Mouse (Mus musculus) heart, postnatal 4 days (tissue): ENCODE measurements at regions not wholly inside any gene's neighbourhood (a gene's known extent, or its start where the extent isn't known, plus 50 kb on each side); places are given as distances from the start of the nearest gene placed in this dataset.

Experiments used
- DNase-seq: peaks from one replicate; pipeline ENCODE4 v3.0.0; 2021

GRCm38 (mm10) chr2:128217784-128218467 lies 92.1 kb downstream of the Bcl2l11 start:
- peak; percentile 44 for DNase-seq

DNA sequence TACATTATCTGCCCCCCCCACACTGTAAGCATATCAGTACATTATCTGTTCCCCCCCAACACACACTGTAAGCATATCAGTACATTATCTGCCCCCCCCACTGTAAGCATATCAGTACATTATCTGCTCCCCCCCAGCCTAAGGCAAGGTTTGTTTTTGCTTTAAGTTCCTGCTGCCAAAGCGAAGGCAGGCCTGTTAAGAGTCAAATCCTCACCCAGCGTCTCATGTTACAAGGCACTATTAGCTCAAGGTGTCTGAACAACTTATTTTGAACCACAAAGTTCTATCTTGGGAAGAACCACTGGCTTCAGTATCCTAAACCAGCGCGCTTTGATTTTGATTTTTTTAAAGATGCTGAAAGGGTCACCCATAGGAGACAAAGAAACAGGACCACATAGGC lies 93.1 kb downstream of the Bcl2l11 start:
- DNase-seq = no peak

DNA sequence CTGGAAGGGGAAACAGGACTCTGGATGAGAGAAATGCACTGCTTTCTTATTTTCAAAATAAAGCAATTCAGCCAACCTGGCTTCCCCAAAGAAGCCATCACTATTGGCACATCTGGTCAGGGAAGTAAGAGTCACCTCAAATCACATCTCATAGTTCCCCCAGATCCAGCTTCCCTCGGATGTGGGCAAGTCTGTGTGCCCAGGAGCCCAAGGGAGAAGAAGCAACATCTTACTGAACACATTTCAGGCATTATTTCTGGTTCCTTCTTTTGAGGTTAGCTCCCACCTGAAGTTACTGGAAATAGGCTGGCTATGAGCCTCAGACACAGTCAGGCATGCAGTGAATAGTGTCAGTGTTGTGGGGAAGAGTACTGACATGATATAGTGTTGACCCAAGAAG lies 95.2 kb downstream of the Bcl2l11 start:
- DNase-seq = no peak

- DNase-seq = no peak
Observed at GRCm38 (mm10) chr2:128221657-128222056, 95.8 kb downstream of the Bcl2l11 start.

DNA sequence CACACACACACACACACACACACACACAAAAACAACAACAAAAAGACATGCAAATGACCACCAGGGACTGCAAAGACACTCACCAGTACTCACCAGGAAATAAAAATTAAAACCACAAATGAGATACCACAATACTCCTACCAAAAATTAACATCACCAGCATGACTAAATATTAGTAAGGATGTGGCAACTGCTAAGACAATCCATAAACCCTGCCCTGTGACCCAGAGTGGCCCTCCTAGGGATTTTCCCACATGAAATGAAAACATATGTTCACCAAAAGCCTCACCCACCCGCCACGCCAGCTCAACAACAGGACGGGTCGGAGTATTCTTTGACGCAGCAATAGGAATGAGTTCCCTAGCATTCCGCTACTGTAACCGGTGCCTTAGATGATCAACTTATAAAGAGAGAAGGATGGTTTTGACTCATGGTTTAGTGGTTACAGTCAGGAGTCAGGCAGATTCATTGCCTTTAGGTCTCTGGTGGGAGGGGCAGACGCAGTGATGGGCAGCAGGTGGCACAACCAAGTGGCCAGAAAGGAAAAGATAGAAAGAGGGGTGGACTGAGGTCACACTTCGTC lies 100.7 kb downstream of the Bcl2l11 start:
- DNase-seq = no peak

GRCm38 (mm10) chr2:128229730-128230129 lies 103.9 kb downstream of the Bcl2l11 start:
- no peak for DNase-seq

DNA sequence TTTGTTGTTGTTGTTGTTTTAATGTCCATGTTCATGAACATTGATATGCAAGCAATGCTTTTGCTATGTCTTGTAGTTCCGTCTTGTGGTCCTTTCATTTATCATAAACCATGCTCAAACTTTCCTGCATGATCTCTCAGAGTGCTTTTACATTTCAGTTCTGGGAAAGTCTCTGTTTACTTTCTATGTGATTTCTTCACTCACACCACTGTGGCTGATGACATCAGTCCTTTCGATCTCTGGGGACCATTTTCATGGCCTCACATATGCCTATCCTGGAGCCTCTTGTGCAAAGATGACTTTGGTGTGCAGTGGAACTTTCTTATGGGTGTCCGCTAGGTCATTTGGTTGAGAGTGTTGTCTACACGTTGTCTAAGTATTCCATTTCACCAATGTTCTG lies 105.1 kb downstream of the Bcl2l11 start:
- DNase-seq = no peak

DNA sequence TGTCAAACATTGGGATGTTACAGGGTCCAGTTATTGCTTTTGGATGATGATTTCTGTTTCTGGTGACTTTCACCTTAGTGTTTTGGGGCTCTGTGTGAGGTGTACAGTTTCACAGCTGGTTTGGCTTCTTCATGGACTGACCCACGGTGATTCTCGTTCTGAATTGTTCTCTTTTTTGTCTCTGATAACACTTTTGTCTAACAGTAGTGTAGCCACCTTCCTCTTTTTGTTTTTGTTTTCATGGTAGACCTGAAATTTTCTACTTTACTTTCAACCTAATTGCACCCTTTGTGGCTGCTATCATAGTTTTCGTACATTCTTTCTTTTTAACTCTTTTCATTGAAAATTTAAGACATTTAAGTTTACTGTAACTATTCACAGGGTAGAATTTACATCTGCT lies 105.5 kb downstream of the Bcl2l11 start:
- no peak for DNase-seq

DNA sequence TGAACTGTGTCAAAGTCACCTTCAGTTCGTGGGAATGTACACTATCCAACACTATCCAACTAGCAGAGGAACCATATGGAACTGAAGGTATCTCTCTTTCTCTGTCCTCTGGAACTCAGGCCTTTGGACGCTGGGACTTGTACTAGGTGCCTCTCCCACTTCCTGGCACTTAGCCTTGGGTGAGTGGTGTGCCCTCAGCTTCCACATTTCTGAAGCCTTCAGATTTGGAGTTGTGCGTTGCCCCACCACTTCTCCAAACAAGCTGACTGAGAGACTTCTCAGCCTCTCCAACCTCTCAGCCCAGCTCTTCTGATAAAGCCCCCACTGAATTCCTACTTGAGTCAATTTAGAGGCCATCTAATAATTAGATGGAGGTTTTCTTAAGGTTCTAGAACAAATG lies 106.2 kb downstream of the Bcl2l11 start:
- no peak for DNase-seq

GRCm38 (mm10) chr2:128235127-128235526 lies 109.3 kb downstream of the Bcl2l11 start:
- DNase-seq = no peak

GRCm38 (mm10) chr2:128239451-128239850 lies 113.6 kb downstream of the Bcl2l11 start:
- no peak for DNase-seq

GRCm38 (mm10) chr2:128240054-128240453 lies 114.2 kb downstream of the Bcl2l11 start:
- DNase-seq = no peak

- DNase-seq = peak; percentile 51
Observed at GRCm38 (mm10) chr2:128240536-128241279, 114.9 kb downstream of the Bcl2l11 start.

DNA sequence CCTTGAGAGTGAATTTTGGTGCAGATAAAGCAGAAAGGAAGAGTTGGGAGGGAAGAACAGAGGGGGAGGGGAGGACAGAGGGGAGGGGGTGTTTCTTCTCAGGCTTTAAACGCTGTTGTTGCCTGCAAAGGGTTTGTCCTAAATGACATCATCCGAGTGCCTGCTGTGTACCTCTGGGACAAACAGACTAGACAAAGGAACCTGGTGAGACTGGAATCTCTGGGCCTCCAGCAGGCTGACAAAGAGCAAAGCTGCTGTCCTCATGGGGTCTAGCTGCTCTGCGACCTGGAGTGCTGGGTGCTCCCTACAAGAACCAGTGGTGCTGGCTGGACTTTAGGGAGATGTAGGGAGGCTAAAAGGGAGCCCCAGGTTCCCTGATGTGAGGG lies 115.4 kb downstream of the Bcl2l11 start:
- DNase-seq = no peak

GRCm38 (mm10) chr2:128245544-128245943 lies 119.7 kb downstream of the Bcl2l11 start:
- peak; percentile 83 for DNase-seq

DNA sequence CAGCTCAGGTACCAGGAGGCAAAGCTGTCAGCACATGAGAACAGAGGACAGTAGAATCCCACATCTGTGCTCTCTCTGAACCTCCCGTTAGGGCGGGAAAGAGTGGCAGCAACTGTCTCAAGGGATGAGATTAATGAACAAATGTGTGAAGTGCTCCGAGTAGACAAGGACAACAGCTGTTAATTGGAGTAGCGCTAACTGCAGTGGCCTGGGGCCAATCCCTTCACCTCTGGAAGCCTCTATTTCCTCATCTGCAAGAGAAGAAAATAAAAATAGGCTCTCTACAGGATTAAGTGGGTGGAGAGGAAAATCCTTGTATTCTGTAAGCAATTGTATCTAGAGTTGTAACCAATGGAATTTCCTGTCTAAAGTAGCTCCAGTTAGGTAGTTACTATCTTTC lies 122.1 kb downstream of the Bcl2l11 start:
- peak; percentile 26 for DNase-seq

DNA sequence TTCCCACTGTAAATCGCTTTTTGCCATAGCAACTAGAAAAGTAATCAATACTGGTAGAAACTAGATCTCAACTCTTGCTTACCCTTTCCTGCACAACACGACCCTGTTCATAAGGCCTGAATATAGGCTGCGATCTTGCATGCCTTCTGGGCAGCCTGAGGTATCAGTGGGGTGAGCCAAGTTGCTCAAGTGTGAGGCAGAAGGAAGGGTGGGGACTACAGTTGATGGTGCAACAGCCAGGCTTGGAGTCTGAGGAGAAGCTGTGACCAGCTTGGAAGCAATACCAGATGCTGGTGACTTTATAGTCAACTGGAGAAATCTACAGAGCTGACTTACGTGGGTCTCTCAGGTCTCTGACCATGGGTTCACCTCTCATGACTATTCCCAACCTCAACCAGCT lies 123.3 kb downstream of the Bcl2l11 start:
- DNase-seq = no peak

GRCm38 (mm10) chr2:128249607-128250006 lies 123.8 kb downstream of the Bcl2l11 start:
- DNase-seq = no peak

GRCm38 (mm10) chr2:128250841-128251240 lies 125.0 kb downstream of the Bcl2l11 start:
- no peak for DNase-seq

- DNase-seq = no peak
Observed at GRCm38 (mm10) chr2:128256651-128257050, 130.8 kb downstream of the Bcl2l11 start.

- no peak for DNase-seq
Observed at GRCm38 (mm10) chr2:128257262-128257661, 131.4 kb downstream of the Bcl2l11 start.

DNA sequence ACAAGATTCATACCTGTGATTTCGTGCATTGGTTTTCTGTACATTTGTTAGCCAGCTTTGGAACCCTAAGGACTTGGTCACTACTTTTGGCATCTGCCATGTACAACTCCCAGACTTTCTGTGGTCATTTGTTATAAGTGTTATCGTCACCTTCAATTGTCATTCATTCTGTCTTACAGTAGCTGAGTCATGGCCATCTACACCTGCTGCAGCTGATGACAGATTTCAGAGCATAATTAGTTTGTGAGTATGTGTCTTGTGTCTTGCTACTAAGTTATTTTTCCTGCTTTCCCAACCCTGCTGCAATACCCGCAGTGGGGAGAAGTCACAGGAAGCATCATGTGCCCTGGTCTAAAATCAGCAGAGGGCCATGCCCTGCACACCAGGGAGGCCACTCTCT lies 138.0 kb downstream of the Bcl2l11 start:
- DNase-seq = no peak

- no peak for DNase-seq
Observed at GRCm38 (mm10) chr2:128265014-128265990, 139.5 kb downstream of the Bcl2l11 start.
